Mouse (Mus musculus): ENCODE data around the gene Pnpla8. TPM values are rescaled to one million over a fixed set of nuclear protein-coding genes. Genes with fewer than 3 reads are reported as not detected.

Pnpla8 gene
- total and polyA plus RNA-seq, 3 experiments: 8.6 to 73.7 (median 61.8) TPM

- ATAC-seq (ENCODE audit: extremely low read depth, insufficient number of reproducible peaks, low FRiP score, poor library complexity, severe bottlenecking): 0 out of 2 replicates have a peak, but pooled peaks have one; percentile 1
- Histone ChIP-seq H3K27me3 (ENCODE audit: insufficient read depth, low read length) (no peaks in the 10 kb centered on the region), H3K9me3 (replicated peaks) (no peaks in the 10 kb centered on the region), H3K4me1 (ENCODE audit: insufficient read depth, low read depth, low read length) (peaks cover 13% of the 10 kb centered on the region), H3K36me3 (replicated peaks) (peaks cover 12% of the 10 kb centered on the region), H3K4me3 (ENCODE audit: low read depth, low read length) (peak overlapping the region; percentile 99)
- peak; percentile 64 for DNase-seq (ENCODE audit: low spot score)
- TF ChIP-seq POLR2AphosphoS5 (IDR thresholded peaks at IDR 0.05; ENCODE audit: insufficient replicate concordance, low read depth, low read length): no peak
- TF ChIP-seq GATA2 (IDR thresholded peaks at IDR 0.05; ENCODE audit: borderline replicate concordance, low read depth, low read length): no peak
- no peak for TF ChIP-seq CTCF (IDR thresholded peaks at IDR 0.05; ENCODE audit: low read depth, low read length)
- TF ChIP-seq TAL1 (conservative IDR thresholded peaks at IDR 0.05; ENCODE audit: low read depth, low read length): no peak
- no peak for TF ChIP-seq GATA1 (IDR thresholded peaks at IDR 0.05; ENCODE audit: borderline replicate concordance, low read length)
Measured at GRCm38 (mm10) chr12:44209141-44209823, 11.9 kb upstream of the Pnpla8 start.

GRCm38 (mm10) chr12:44209824-44210752 is 11.1 kb upstream of the Pnpla8 start, which contains the start of gene Dnajb9:
TSS of gene Dnajb9 (minus strand) at chr12:44210326.
- H3K36me3 ChIP-seq (replicated peaks): peaks cover 8% of the 10 kb centered on the region
- H3K4me1 ChIP-seq (ENCODE audit: insufficient read depth, low read depth, low read length): peaks cover 13% of the 10 kb centered on the region
- H3K4me3 ChIP-seq (ENCODE audit: low read depth, low read length): peak within 1 kb of the TSS; percentile 99
- H3K9me3 ChIP-seq (replicated peaks): no peaks in the 10 kb centered on the region
- no peak for TF ChIP-seq GATA1 (IDR thresholded peaks at IDR 0.05; ENCODE audit: borderline replicate concordance, low read length)
- TF ChIP-seq POLR2AphosphoS5 (IDR thresholded peaks at IDR 0.05; ENCODE audit: insufficient replicate concordance, low read depth, low read length): peak; percentile 94
- 0 out of 2 replicates have a peak, but pooled peaks have one; percentile 26 for TF ChIP-seq CTCF (IDR thresholded peaks at IDR 0.05; ENCODE audit: low read depth, low read length)
- H3K27me3 ChIP-seq (ENCODE audit: insufficient read depth, low read length): 0 out of 2 replicates have a peak, but pooled peaks cover 2% of the 10 kb centered on the region
- ATAC-seq (ENCODE audit: extremely low read depth, insufficient number of reproducible peaks, low FRiP score, poor library complexity, severe bottlenecking) (peak; percentile 95), DNase-seq (ENCODE audit: low spot score) (peak; percentile 99)

- DNase-seq (ENCODE audit: low spot score) (no peak), ATAC-seq (ENCODE audit: extremely low read depth, insufficient number of reproducible peaks, low FRiP score, poor library complexity, severe bottlenecking) (no peak)
- H3K4me1 ChIP-seq (ENCODE audit: insufficient read depth, low read depth, low read length): peaks cover 13% of the 10 kb centered on the region
- no peak overlapping the region for H3K4me3 ChIP-seq (ENCODE audit: low read depth, low read length)
- peaks cover 2% of the 10 kb centered on the region; the same call in 1 of the 2 replicates for H3K27me3 ChIP-seq (ENCODE audit: insufficient read depth, low read length)
- no peak for TF ChIP-seq TAL1 (conservative IDR thresholded peaks at IDR 0.05; ENCODE audit: low read depth, low read length)
- no peak for TF ChIP-seq CTCF (IDR thresholded peaks at IDR 0.05; ENCODE audit: low read depth, low read length)
- no peak for TF ChIP-seq POLR2AphosphoS5 (IDR thresholded peaks at IDR 0.05; ENCODE audit: insufficient replicate concordance, low read depth, low read length)
- H3K9me3 ChIP-seq (replicated peaks): no peaks in the 10 kb centered on the region
- H3K36me3 ChIP-seq (replicated peaks): no peaks in the 10 kb centered on the region
Measured at GRCm38 (mm10) chr12:44211555-44211954, 9.6 kb upstream of the Pnpla8 start.

GRCm38 (mm10) chr12:44221651-44222356 is 634 bp downstream of the Pnpla8 start:
- ATAC-seq (ENCODE audit: extremely low read depth, insufficient number of reproducible peaks, low FRiP score, poor library complexity, severe bottlenecking): no peak
- TF ChIP-seq POLR2AphosphoS5 (IDR thresholded peaks at IDR 0.05; ENCODE audit: insufficient replicate concordance, low read depth, low read length) (no peak), CTCF (IDR thresholded peaks at IDR 0.05; ENCODE audit: low read depth, low read length) (no peak), GATA1 (IDR thresholded peaks at IDR 0.05; ENCODE audit: borderline replicate concordance, low read length) (no peak), TAL1 (conservative IDR thresholded peaks at IDR 0.05; ENCODE audit: low read depth, low read length) (no peak), GATA2 (IDR thresholded peaks at IDR 0.05; ENCODE audit: borderline replicate concordance, low read depth, low read length) (no peak)
- DNase-seq (ENCODE audit: low spot score): no peak
- H3K4me3 ChIP-seq (ENCODE audit: low read depth, low read length): no peak overlapping the region
- H3K36me3 ChIP-seq (replicated peaks): no peaks in the 10 kb centered on the region
- H3K9me3 ChIP-seq (replicated peaks): peaks cover 7% of the 10 kb centered on the region
- no peaks in the 10 kb centered on the region for H3K4me1 ChIP-seq (ENCODE audit: insufficient read depth, low read depth, low read length)
- H3K27me3 ChIP-seq (ENCODE audit: insufficient read depth, low read length): no peaks in the 10 kb centered on the region; the same call in 1 of the 2 replicates

GRCm38 (mm10) chr12:44223044-44223443 is 1.9 kb downstream of the Pnpla8 start:
- H3K27me3 ChIP-seq (ENCODE audit: insufficient read depth, low read length): no peaks in the 10 kb centered on the region
- no peaks in the 10 kb centered on the region for H3K4me1 ChIP-seq (ENCODE audit: insufficient read depth, low read depth, low read length)
- H3K4me3 ChIP-seq (ENCODE audit: low read depth, low read length): no peak overlapping the region
- ATAC-seq (ENCODE audit: extremely low read depth, insufficient number of reproducible peaks, low FRiP score, poor library complexity, severe bottlenecking) (no peak), DNase-seq (ENCODE audit: low spot score) (no peak)
- H3K9me3 ChIP-seq (replicated peaks): peaks cover 7% of the 10 kb centered on the region
- H3K36me3 ChIP-seq (replicated peaks): no peaks in the 10 kb centered on the region
- TF ChIP-seq POLR2AphosphoS5 (IDR thresholded peaks at IDR 0.05; ENCODE audit: insufficient replicate concordance, low read depth, low read length) (no peak), GATA2 (IDR thresholded peaks at IDR 0.05; ENCODE audit: borderline replicate concordance, low read depth, low read length) (no peak), GATA1 (IDR thresholded peaks at IDR 0.05; ENCODE audit: borderline replicate concordance, low read length) (no peak), CTCF (IDR thresholded peaks at IDR 0.05; ENCODE audit: low read depth, low read length) (no peak), TAL1 (conservative IDR thresholded peaks at IDR 0.05; ENCODE audit: low read depth, low read length) (no peak)

All from G1E (cell line).